Mouse (Mus musculus) forebrain, embryonic 10.5 days (tissue): ENCODE results near the gene Phactr1. TPM values are rescaled to one million over a fixed set of nuclear protein-coding genes. Genes with fewer than 3 reads are reported as not detected.
A peak's percentile ranks its signal among the peaks of the same experiment; 100 is the strongest.

Experiments
- DNase-seq: peaks from one replicate; pipeline ENCODE4 v3.0.0-alpha.2; 2017; ENCODE audit warnings: low spot score; ENCODE audit errors: extremely low spot score
- H3K27ac ChIP-seq: fragments of 300-500 bp; sonication (generic); 2 replicates; pipeline ENCODE4 v1.5.1; 2016; ENCODE audit warnings: mild to moderate bottlenecking
- H3K27me3 ChIP-seq: fragments of 300-500 bp; sonication (generic); 2 replicates; pipeline ENCODE4 v1.6.1; 2016; ENCODE audit warnings: mild to moderate bottlenecking; ENCODE audit not compliant: poor library complexity, severe bottlenecking
- H3K36me3 ChIP-seq: fragments of 300-500 bp; sonication (generic); replicated peaks from 2 replicates; pipeline ENCODE4 v1.6.1; 2016; ENCODE audit warnings: mild to moderate bottlenecking, moderate library complexity
- H3K4me1 ChIP-seq: fragments of 300-500 bp; sonication (generic); 2 replicates; pipeline ENCODE4 v1.6.1; 2016
- H3K4me3 ChIP-seq: fragments of 300-500 bp; sonication (generic); 2 replicates; pipeline ENCODE4 v1.5.1; 2016; ENCODE audit warnings: mild to moderate bottlenecking, moderate library complexity
- H3K9me3 ChIP-seq: fragments of 300-500 bp; sonication (generic); 2 replicates; pipeline ENCODE4 v1.6.1; 2016; ENCODE audit warnings: mild to moderate bottlenecking, moderate library complexity
- WGBS: fragments of 180-500 bp; shearing (Covaris S2); methylation state at CpG from one replicate; pipeline ENCODE4 v1.1.7; 2016; 5-methylcytosine and 5-hydroxymethylcytosine counted together
- polyA plus RNA-seq: library from polyadenylated mRNA; unstranded; fragments of >200 nt; fragmentation: Nextera tagmentation; extraction: Ambion mirVana; gene quantifications from 2 replicates; pipeline ENCODE4 v1.2.1, GENCODE M21; 2016

Gene Phactr1
- polyA plus RNA-seq, 1 experiment from 2014 or later = 5.5 TPM

- Histone ChIP-seq H3K9me3 (no peaks in the 10 kb centered on the region), H3K27ac (no peak overlapping the region), H3K4me1 (peaks cover 8% of the 10 kb centered on the region; the same call in 1 of the 2 replicates), H3K27me3 (no peaks in the 10 kb centered on the region), H3K4me3 (no peak overlapping the region), H3K36me3 (peaks cover 2% of the 10 kb centered on the region; the same call in 1 of the 2 replicates)
- WGBS = 83% methylated on average over 7 of the region's 7 CpGs
- no peak for DNase-seq
Measured at GRCm38 (mm10) chr13:43144720-43145418, 464.4 kb downstream of the Phactr1 start.

GRCm38 (mm10) chr13:43146515-43147258 lies 466.3 kb downstream of the Phactr1 start:
- H3K27ac ChIP-seq = 0 out of 2 replicates have a peak overlapping the region, but pooled peaks have one; percentile 13
- WGBS = 77% methylated on average over 8 of the region's 8 CpGs
- DNase-seq = no peak
- H3K9me3 ChIP-seq = no peaks in the 10 kb centered on the region
- peaks cover 8% of the 10 kb centered on the region; the same call in 1 of the 2 replicates for H3K4me1 ChIP-seq
- H3K36me3 ChIP-seq = peaks cover 19% of the 10 kb centered on the region
- H3K4me3 ChIP-seq = no peak overlapping the region
- H3K27me3 ChIP-seq = no peaks in the 10 kb centered on the region

- Histone ChIP-seq H3K36me3 (peaks cover 39% of the 10 kb centered on the region), H3K4me3 (no peak overlapping the region), H3K27me3 (no peaks in the 10 kb centered on the region), H3K4me1 (peaks cover 8% of the 10 kb centered on the region; the same call in 1 of the 2 replicates), H3K9me3 (no peaks in the 10 kb centered on the region), H3K27ac (no peak overlapping the region)
- 88% methylated on average over 4 of the region's 4 CpGs for WGBS
- DNase-seq = no peak
Measured at GRCm38 (mm10) chr13:43148692-43149091, 468.3 kb downstream of the Phactr1 start.

GRCm38 (mm10) chr13:43149661-43150060 lies 469.2 kb downstream of the Phactr1 start:
- 83% methylated on average over 3 of the region's 3 CpGs for WGBS
- H3K36me3 ChIP-seq = peaks cover 48% of the 10 kb centered on the region
- no peak for DNase-seq

GRCm38 (mm10) chr13:43152005-43152520 lies 471.6 kb downstream of the Phactr1 start:
- H3K36me3 ChIP-seq = peaks cover 61% of the 10 kb centered on the region

More at GRCm38 (mm10) chr13:43149661-43150060, 469.2 kb downstream of the Phactr1 start:
- Histone ChIP-seq H3K4me3 (no peak overlapping the region), H3K9me3 (no peaks in the 10 kb centered on the region), H3K4me1 (peaks cover 8% of the 10 kb centered on the region; the same call in 1 of the 2 replicates), H3K27ac (no peak overlapping the region), H3K27me3 (no peaks in the 10 kb centered on the region)

GRCm38 (mm10) chr13:43157370-43157769 lies 476.9 kb downstream of the Phactr1 start:
- 31% methylated on average over 5 of the region's 5 CpGs for WGBS
- peaks cover 14% of the 10 kb centered on the region for H3K4me1 ChIP-seq
- H3K9me3 ChIP-seq = no peaks in the 10 kb centered on the region
- peak overlapping the region; percentile 35; the same call in 1 of the 2 replicates for H3K27ac ChIP-seq
- peaks cover 54% of the 10 kb centered on the region for H3K36me3 ChIP-seq
- H3K4me3 ChIP-seq = no peak overlapping the region
- DNase-seq = no peak
- H3K27me3 ChIP-seq = no peaks in the 10 kb centered on the region

More at GRCm38 (mm10) chr13:43152005-43152520, 471.6 kb downstream of the Phactr1 start:
- Histone ChIP-seq H3K9me3 (no peaks in the 10 kb centered on the region), H3K27ac (no peak overlapping the region), H3K27me3 (no peaks in the 10 kb centered on the region), H3K4me1 (peaks cover under 1% of the 10 kb centered on the region), H3K4me3 (no peak overlapping the region)
- 92% methylated on average over 14 of the region's 14 CpGs for WGBS
- DNase-seq = no peak

- 55% methylated on average over 5 of the region's 5 CpGs for WGBS
- no peaks in the 10 kb centered on the region for H3K27me3 ChIP-seq
- no peaks in the 10 kb centered on the region for H3K9me3 ChIP-seq
- peaks cover 14% of the 10 kb centered on the region for H3K4me1 ChIP-seq
- H3K36me3 ChIP-seq = peaks cover 49% of the 10 kb centered on the region
- H3K4me3 ChIP-seq = no peak overlapping the region
- no peak overlapping the region for H3K27ac ChIP-seq
- no peak for DNase-seq
Measured at GRCm38 (mm10) chr13:43158281-43158680, 477.9 kb downstream of the Phactr1 start.

- peaks cover 48% of the 10 kb centered on the region for H3K36me3 ChIP-seq
- no peak overlapping the region for H3K27ac ChIP-seq
- H3K4me3 ChIP-seq = no peak overlapping the region
- peaks cover 14% of the 10 kb centered on the region for H3K4me1 ChIP-seq
- H3K9me3 ChIP-seq = no peaks in the 10 kb centered on the region
- WGBS = 81% methylated on average over 3 of the region's 3 CpGs
- H3K27me3 ChIP-seq = no peaks in the 10 kb centered on the region
- DNase-seq = no peak
Measured at GRCm38 (mm10) chr13:43159429-43159828, 479.0 kb downstream of the Phactr1 start.

- no peak for DNase-seq
- H3K36me3 ChIP-seq = peaks cover 32% of the 10 kb centered on the region
- no peak overlapping the region for H3K4me3 ChIP-seq
- peaks cover 17% of the 10 kb centered on the region for H3K4me1 ChIP-seq
- H3K27ac ChIP-seq = no peak overlapping the region
- no peaks in the 10 kb centered on the region for H3K9me3 ChIP-seq
- no peaks in the 10 kb centered on the region for H3K27me3 ChIP-seq
- 68% methylated on average over 9 of the region's 9 CpGs for WGBS
Measured at GRCm38 (mm10) chr13:43167721-43168120, 487.3 kb downstream of the Phactr1 start.

GRCm38 (mm10) chr13:43171020-43171710 lies 490.7 kb downstream of the Phactr1 start, which contains the start of gene Tbc1d7:
Tbc1d7 (minus strand) TSS chr13:43171501.
- peak; percentile 98 for DNase-seq
- peak within 1 kb of the TSS; percentile 76 for H3K4me3 ChIP-seq
- H3K4me1 ChIP-seq = peaks cover 24% of the 10 kb centered on the region
- peaks cover 9% of the 10 kb centered on the region; the same call in 1 of the 2 replicates for H3K36me3 ChIP-seq
- under 1% methylated on average over 48 of the region's 48 CpGs for WGBS
- no peaks in the 10 kb centered on the region for H3K27me3 ChIP-seq
- peak within 1 kb of the TSS; percentile 90 for H3K27ac ChIP-seq
- no peaks in the 10 kb centered on the region for H3K9me3 ChIP-seq

- Histone ChIP-seq H3K4me1 (peaks cover 24% of the 10 kb centered on the region), H3K36me3 (peaks cover 9% of the 10 kb centered on the region; the same call in 1 of the 2 replicates), H3K27ac (peak overlapping the region; percentile 90), H3K4me3 (peak overlapping the region; percentile 76), H3K27me3 (no peaks in the 10 kb centered on the region), H3K9me3 (no peaks in the 10 kb centered on the region)
- WGBS = 42% methylated on average over 14 of the region's 14 CpGs
- peak; percentile 39 for DNase-seq
Measured at GRCm38 (mm10) chr13:43172036-43172713, 491.8 kb downstream of the Phactr1 start.

GRCm38 (mm10) chr13:43173262-43173661 lies 492.8 kb downstream of the Phactr1 start:
- Histone ChIP-seq H3K4me1 (peaks cover 24% of the 10 kb centered on the region), H3K27me3 (no peaks in the 10 kb centered on the region), H3K4me3 (no peak overlapping the region), H3K36me3 (peaks cover 7% of the 10 kb centered on the region; the same call in 1 of the 2 replicates), H3K27ac (no peak overlapping the region; the same call in 1 of the 2 replicates), H3K9me3 (no peaks in the 10 kb centered on the region)
- peak; percentile 78 for DNase-seq
- 21% methylated on average over 9 of the region's 9 CpGs for WGBS
